Mouse (Mus musculus) lung, postnatal 10 days (tissue): Measurements from ENCODE around the gene Ccdc110.
A peak's percentile ranks its signal among the peaks of the same experiment; 100 is the strongest.

ENCODE experiments used
- DNase-seq: peaks from one replicate; pipeline ENCODE4 v3.0.0; 2021

Gene Ccdc110

DNA sequence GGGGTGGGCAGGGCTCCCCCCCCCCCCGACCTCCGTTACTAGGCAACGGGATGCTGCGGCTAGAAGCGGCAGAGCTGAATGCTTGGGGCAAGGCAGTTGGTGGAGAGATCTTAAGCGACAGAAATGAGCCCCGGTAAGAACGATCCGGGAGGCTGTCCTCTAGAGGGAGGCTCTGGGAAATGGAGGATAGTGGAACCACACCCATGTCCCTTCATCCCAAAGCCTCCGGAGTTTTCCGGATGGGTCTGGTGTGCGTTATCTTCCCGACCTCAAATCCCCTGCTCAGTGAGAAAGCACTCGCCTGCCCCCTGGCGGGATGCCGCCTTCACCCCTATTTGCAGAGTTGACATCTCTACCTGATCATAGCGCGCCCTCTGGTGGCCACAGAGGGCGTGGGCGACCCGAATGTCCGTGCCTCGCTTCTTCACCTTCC, at the start of gene Ccdc110:
Ccdc110 (plus strand) TSS at position 38 of the 433 bp plus-strand sequence.
- DNase-seq: peak; percentile 97

GRCm38 (mm10) chr8:45885202-45885685, 49.2 kb upstream of the Ccdc110 start, which contains the start of gene Pdlim3:
Pdlim3 (plus strand) TSS chr8:45885461.
- DNase-seq: peak; percentile 79

DNA sequence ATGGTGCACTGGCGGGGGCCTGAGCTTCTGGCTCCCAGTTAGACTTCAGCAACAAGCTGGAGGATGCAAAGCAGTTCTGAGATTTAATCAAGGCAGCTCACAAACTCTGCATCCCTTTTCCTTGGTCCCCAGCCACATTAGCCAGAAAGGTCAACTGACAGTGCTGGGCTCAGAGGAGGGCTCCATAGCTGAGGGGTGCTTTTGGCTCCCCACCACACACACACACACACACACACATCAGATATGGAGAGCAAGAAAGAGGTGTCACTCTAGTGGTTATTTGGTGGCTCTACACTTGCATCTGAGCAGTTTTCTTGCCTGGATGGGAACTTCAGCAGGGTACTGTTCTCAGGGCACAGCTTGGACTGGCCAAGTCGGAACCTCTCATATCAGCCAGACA, 48.6 kb upstream of the Ccdc110 start:
- DNase-seq: peak; percentile 52

DNA sequence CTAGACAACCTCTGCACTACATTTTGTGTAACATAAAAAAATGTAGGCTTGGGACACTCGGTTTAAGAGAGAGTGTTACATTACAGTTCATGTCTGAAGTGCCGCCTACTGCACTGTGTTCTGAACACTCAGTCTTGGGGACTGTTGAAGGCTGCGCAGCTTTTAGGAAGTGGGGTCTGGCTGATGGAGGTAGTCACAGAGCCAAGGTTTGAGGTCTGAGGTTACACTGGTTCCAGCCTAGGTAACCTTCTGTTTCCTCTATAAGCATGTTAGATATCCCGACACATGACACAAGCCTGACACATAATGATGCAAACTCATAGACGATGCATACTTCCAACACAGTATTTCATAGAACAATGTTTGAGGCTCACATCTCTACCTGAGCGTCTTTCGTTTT, 44.7 kb upstream of the Ccdc110 start:
- no peak for DNase-seq

GRCm38 (mm10) chr8:45896590-45896989, 37.8 kb upstream of the Ccdc110 start:
- no peak for DNase-seq

DNA sequence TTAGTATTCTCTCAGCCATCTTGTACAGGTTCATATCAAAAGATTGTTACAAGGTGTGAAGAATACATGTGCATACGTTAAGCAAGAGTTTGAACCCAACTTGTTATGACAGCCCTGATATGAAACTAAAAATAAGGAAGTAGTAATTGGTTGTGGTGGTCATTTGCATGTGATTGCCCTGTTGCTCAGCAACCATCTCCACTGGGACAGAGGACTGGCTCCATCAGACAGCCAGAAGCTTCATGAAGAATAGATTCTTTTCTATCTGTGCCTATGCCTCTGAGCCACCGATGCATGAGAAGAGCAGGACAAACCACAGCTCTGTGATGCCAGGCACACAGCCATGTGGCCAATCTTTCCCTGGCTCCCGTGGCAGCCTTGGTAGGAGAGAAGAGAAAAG, 34.6 kb upstream of the Ccdc110 start:
- DNase-seq: peak; percentile 18

DNA sequence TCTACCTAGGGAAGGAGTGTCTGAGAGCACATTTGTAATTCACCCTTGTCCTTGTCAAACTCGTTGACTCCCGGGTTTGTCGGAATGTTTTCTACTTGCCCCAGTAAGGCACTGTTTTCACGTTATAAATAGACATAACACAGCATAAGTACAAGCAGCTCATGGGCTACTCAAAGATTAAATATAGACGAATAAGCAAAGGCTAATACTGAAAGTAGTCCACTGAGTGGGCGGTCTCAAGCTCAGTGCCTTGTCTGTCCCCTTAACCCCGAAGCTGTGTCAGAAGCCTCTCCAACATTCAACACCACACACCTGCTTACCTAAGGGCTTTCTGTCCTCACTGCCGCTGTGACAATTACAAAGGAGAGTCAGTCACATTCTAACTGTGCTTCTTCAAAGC, 32.8 kb upstream of the Ccdc110 start:
- peak; percentile 27 for DNase-seq

GRCm38 (mm10) chr8:45903659-45904058, 30.8 kb upstream of the Ccdc110 start:
- DNase-seq: peak; percentile 32

DNA sequence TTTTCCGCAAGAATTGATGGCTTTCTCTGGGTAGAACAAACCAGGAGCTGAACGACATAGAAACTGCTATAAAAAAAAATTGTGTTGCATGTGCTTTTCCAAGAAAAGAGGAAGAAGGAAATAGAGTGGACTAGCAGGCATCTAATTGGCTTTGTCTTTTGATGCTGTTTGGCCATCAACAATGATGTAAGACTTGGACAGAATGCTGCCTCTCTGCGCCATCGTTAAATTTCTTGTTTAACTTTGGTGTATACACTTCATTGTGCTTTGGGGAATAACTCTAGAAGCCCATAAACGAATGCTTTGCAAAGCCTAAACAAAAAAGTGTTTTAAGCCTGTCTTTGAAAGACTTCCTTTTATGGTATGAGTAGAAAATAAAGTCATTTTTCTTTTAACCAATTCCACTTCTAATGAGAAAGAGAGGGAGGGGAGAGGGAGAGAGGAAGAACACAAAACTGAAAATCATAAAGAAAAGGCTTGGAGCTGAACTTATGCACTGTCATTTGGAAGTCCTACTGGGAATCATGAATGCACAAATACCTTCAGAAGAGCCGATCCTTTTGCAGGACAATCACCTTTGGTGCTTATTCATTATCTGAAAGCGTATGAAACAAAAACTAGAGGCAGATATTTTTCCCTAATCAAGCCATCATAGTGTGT, 28.7 kb upstream of the Ccdc110 start:
- peak; percentile 66 for DNase-seq

- no peak for DNase-seq
These were observed 28.2 kb upstream of the Ccdc110 start for GRCm38 (mm10) chr8:45906251-45906619.

DNA sequence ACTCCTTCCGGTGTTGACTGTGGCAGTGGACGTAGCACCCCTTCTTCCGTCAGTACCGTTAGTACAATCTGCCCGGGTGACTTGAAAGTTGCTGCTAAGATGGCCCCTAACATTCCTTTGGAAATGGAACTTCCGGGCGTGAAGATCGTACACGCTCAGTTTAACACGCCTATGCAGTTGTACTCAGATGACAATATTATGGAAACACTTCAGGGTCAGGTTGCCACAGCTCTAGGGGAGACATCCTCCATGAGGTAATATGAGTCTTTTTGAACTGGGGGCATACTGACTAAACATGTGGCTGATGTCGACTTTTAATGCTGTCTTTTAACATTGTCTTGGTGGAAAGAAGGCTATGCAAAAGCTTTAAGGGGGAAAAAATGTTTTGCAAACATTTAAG, 20.7 kb upstream of the Ccdc110 start:
- DNase-seq: no peak

DNA sequence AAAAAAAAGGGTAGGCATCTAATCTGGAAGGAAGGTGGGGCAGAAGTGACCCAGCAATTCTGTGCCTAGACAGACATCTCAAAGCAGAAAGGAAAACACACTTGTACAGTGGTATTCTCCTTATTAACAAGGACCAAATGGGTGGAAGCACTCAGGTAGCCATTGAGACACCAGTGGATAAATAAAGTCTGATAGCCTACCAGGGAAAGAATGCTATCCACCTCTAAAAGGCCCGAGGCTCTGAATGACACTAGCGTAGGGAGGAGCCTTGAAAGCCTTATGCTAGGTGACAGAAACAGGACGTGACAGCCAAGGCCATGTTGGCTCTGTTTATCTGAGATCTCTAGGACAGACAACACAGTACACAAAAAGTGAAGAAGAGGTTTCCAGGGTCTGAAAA, 17.9 kb upstream of the Ccdc110 start:
- DNase-seq: no peak

DNA sequence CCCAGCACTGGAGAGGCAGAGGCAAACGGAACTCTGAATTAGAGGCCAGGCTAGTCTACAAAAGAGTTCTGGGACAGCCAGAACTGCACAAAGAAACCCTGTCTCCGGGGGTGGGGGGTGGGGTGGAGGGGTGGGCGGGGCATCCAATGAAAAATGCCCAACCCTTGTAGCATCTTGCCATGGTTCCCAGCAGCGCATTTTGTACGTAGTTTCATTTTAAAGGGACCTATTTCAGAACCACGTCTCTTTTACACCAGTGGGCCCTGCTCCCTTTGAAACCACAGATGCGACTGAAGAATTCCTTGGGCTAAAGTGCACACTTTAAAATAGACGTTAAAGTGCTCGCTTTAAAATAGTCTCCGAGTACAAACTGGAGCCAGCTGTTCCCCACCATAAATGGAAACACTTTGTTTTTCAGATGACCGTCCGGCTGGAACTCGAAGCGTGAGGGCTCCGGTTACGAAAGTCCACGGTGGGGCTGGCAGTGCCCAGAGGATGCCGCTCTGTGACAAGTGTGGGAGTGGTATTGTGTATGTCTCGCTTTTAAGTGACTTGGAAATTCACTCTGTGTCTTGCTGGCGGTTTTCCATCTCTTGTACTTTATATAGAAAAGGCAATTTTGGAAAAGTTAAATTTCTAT, 17.3 kb upstream of the Ccdc110 start:
- DNase-seq: no peak

- DNase-seq: no peak
These were observed 15.5 kb upstream of the Ccdc110 start for GRCm38 (mm10) chr8:45918891-45919290.

GRCm38 (mm10) chr8:45920392-45920791, 14.0 kb upstream of the Ccdc110 start:
- DNase-seq: no peak

- DNase-seq: no peak
These were observed 12.3 kb upstream of the Ccdc110 start for GRCm38 (mm10) chr8:45922116-45922515.

- DNase-seq: no peak
These were observed 2.6 kb downstream of the Ccdc110 start for GRCm38 (mm10) chr8:45936986-45937385.

GRCm38 (mm10) chr8:45946283-45946682, 11.9 kb downstream of the Ccdc110 start:
- DNase-seq: no peak

DNA sequence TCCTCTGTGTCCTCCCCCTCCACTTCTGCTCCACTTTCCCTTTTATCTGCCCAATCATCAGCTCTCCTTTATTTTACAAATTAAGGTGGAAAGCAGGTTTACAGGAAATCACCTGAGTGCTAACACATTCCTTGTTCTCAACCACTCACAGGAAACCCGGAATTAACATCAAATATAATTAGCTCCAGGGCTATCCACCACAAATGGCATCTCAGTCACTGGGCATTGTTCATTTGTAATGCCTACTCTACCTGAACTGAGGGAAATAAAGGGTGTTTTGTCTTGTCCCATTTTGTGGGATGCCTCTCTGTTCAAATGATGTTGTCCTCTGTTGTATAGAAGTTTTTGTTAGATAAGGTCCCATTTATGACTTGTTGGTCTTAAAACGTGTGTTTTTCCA, 16.2 kb downstream of the Ccdc110 start:
- no peak for DNase-seq

- no peak for DNase-seq
These were observed 36.5 kb downstream of the Ccdc110 start for GRCm38 (mm10) chr8:45970894-45971293.

DNA sequence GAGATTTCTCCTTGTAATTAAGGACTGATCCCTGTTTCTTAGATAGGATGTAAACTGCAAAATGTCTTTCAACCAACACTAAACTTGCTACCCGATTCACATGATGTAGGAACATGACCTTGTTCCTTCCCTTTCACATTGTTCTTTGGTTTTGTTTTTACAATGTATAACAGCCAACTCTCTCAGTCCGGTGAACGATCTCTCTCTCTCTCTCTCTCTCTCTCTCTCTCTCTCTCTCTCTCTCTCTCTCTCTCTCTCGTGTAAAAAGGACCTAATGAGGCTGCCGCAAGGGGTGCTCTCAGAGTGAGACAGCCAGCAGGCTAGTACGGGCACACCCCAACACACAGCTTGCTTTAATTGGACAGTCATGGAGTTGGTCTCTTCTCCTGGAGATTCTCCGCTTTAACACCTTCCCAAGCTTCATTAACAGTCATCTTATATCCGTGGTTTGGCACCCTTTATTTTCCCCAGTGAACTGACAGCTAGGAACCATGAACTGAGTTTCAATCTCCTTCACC, 39.6 kb downstream of the Ccdc110 start:
- DNase-seq: no peak

DNA sequence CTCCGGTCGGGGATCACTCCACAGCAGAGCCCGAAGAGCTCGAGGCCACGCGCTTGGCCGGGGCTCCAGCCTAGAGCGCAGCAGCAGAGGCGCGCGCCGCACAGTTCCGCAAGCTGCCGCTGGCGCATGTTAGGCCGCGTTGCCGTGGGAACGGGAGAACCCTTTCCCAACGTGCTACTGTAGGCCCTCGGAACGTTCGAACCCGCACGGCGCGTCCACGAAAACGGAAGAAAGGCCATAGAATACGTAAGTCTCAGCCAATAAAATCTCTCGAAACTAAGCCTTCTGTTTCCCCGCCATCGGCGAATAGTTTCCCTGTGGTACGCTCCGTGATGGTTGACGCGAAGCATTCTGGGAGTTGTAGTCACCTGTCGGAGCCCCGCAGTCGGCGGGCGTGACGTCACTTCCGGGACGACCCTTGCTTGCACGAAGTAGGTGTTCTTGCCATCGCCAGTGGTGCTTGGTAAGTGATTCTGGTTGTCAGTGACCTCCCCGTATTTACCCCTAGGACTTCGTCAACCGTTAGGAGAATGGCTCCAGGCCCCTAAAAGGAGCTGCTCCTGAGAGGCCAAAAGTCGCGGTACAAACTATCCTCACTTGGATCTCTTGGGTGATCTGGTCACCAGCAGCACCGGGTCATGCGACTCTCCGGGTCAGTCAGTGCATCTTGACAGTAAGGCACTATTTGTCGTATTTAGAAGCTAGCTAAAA, 40.9 kb downstream of the Ccdc110 start, which contains the start of the genes 1700029J07Rik and Ufsp2:
1700029J07Rik (minus strand) TSS at position 127 of the 711 bp plus-strand sequence.
Ufsp2 (plus strand) TSS at position 403 of the 711 bp plus-strand sequence.
- peak; percentile 98 for DNase-seq

GRCm38 (mm10) chr8:45975837-45976468, 41.5 kb downstream of the Ccdc110 start:
- peak; percentile 9 for DNase-seq
